Mouse (Mus musculus): ENCODE results near the gene Col4a3. TPM values are rescaled to one million over a fixed set of nuclear protein-coding genes. Genes with fewer than 3 reads are reported as not detected.

Gene Col4a3
- total RNA-seq, 1 experiment from 2014 or later: not detected

- ATAC-seq (replicated peaks; ENCODE audit: low read depth, poor library complexity, severe bottlenecking): no peak
Observed at GRCm38 (mm10) chr1:82656452-82656851, 69.7 kb downstream of the Col4a3 start.

- no peak for ATAC-seq (replicated peaks; ENCODE audit: low read depth, poor library complexity, severe bottlenecking)
Observed at GRCm38 (mm10) chr1:82662269-82662668, 75.5 kb downstream of the Col4a3 start.

GRCm38 (mm10) chr1:82663522-82663921 lies 76.8 kb downstream of the Col4a3 start:
- no peak for ATAC-seq (replicated peaks; ENCODE audit: low read depth, poor library complexity, severe bottlenecking)

GRCm38 (mm10) chr1:82686328-82686727 lies 99.6 kb downstream of the Col4a3 start:
- ATAC-seq (replicated peaks; ENCODE audit: low read depth, poor library complexity, severe bottlenecking): no peak

GRCm38 (mm10) chr1:82686866-82687265 lies 100.1 kb downstream of the Col4a3 start:
- ATAC-seq (replicated peaks; ENCODE audit: low read depth, poor library complexity, severe bottlenecking): peak; percentile 29; the same call in 1 of the 2 replicates

GRCm38 (mm10) chr1:82687931-82688330 lies 101.2 kb downstream of the Col4a3 start:
- no peak for ATAC-seq (replicated peaks; ENCODE audit: low read depth, poor library complexity, severe bottlenecking)

GRCm38 (mm10) chr1:82695915-82696314 lies 109.2 kb downstream of the Col4a3 start:
- ATAC-seq (replicated peaks; ENCODE audit: low read depth, poor library complexity, severe bottlenecking): no peak

GRCm38 (mm10) chr1:82717816-82718512 lies 131.2 kb downstream of the Col4a3 start:
- ATAC-seq (replicated peaks; ENCODE audit: low read depth, poor library complexity, severe bottlenecking): no peak

- peak; percentile 97 for ATAC-seq (replicated peaks; ENCODE audit: low read depth, poor library complexity, severe bottlenecking)
Observed at GRCm38 (mm10) chr1:82724339-82725025, 137.8 kb downstream of the Col4a3 start, which contains the start of gene Mff. Gene Mff (plus strand): TSS chr1:82724890.

GRCm38 (mm10) chr1:82725026-82725874 lies 138.5 kb downstream of the Col4a3 start:
- peak; percentile 76 for ATAC-seq (replicated peaks; ENCODE audit: low read depth, poor library complexity, severe bottlenecking)

GRCm38 (mm10) chr1:82725875-82726185 lies 139.1 kb downstream of the Col4a3 start:
- ATAC-seq (replicated peaks; ENCODE audit: low read depth, poor library complexity, severe bottlenecking): peak; percentile 30

GRCm38 (mm10) chr1:82726482-82726881 lies 139.8 kb downstream of the Col4a3 start:
- no peak for ATAC-seq (replicated peaks; ENCODE audit: low read depth, poor library complexity, severe bottlenecking)

GRCm38 (mm10) chr1:82733357-82733756 lies 146.6 kb downstream of the Col4a3 start:
- ATAC-seq (replicated peaks; ENCODE audit: low read depth, poor library complexity, severe bottlenecking): no peak

GRCm38 (mm10) chr1:82738066-82738465 lies 151.3 kb downstream of the Col4a3 start:
- no peak for ATAC-seq (replicated peaks; ENCODE audit: low read depth, poor library complexity, severe bottlenecking)

GRCm38 (mm10) chr1:82741539-82741938 lies 154.8 kb downstream of the Col4a3 start:
- no peak for ATAC-seq (replicated peaks; ENCODE audit: low read depth, poor library complexity, severe bottlenecking)

- no peak for ATAC-seq (replicated peaks; ENCODE audit: low read depth, poor library complexity, severe bottlenecking)
Observed at GRCm38 (mm10) chr1:82743962-82744361, 157.2 kb downstream of the Col4a3 start.

GRCm38 (mm10) chr1:82746408-82746807 lies 159.7 kb downstream of the Col4a3 start:
- no peak for ATAC-seq (replicated peaks; ENCODE audit: low read depth, poor library complexity, severe bottlenecking)

GRCm38 (mm10) chr1:82747714-82748452 lies 161.2 kb downstream of the Col4a3 start:
- ATAC-seq (replicated peaks; ENCODE audit: low read depth, poor library complexity, severe bottlenecking): no peak

GRCm38 (mm10) chr1:82759520-82759919 lies 172.8 kb downstream of the Col4a3 start:
- ATAC-seq (replicated peaks; ENCODE audit: low read depth, poor library complexity, severe bottlenecking): peak; percentile 61

Data from common myeloid progenitor, adult 5-6 weeks (primary cell).